Mouse (Mus musculus): Measurements from ENCODE around the gene Pdzd3. TPM values are rescaled to one million over a fixed set of nuclear protein-coding genes. Genes with fewer than 3 reads are reported as not detected.

Gene Pdzd3
- polyA plus RNA-seq, 1 experiment from 2014 or later = not detected

DNA sequence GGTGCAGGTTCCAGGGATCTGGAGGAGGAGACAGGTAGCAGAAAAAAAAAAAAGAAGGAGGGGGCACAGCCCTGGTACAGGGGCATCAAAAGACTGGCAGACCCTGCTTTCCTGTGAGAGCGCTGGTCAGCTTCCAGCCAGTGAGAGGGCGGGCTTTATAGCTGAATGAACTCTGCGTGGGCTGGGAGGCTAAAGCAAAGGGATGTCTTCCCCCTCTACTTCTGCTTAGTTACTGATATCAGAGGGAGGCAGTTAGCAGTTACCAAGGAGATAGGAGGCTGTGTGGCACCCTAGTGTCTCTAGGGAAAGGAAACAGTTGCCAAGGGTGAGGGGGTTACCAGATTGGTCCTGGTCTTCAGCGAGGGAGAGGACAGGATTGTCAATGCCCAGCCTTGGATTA lies 826 bp downstream of the Pdzd3 start:
- no peak overlapping the region for H3K27ac ChIP-seq (replicated peaks in 1 of 2; ENCODE audit: control insufficient read depth in 1 of 2, insufficient read depth in 1 of 2, low read depth in 2 of 2, low read length in 2 of 2)
- WGBS = 50% methylated on average over 4 of the region's 4 CpGs
- H3K4me1 ChIP-seq (ENCODE audit: control insufficient read depth in 2 of 2, insufficient read depth in 2 of 2, low read length in 2 of 2) = peaks cover 5 to 19% of the 10 kb centered on the region in 2 experiments; a peak in 3 of 4 replicates
- no peak overlapping the region for H3K4me2 ChIP-seq (ENCODE audit: low read length)
- 0 out of 2 replicates have a peak, but pooled peaks cover 2% of the 10 kb centered on the region for H3K36me3 ChIP-seq (ENCODE audit: control insufficient read depth, insufficient read depth, low read length)
- H3K27me3 ChIP-seq (ENCODE audit: control insufficient read depth, insufficient read depth, low read length) = peaks cover 8% of the 10 kb centered on the region; the same call in 1 of the 2 replicates
- no peak for ATAC-seq (ENCODE audit: insufficient number of reproducible peaks, insufficient read depth, low FRiP score, low read depth)
- H3K9ac ChIP-seq (ENCODE audit: low read length) = no peak overlapping the region
- no peak overlapping the region for H3K4me3 ChIP-seq (ENCODE audit: control insufficient read depth in 1 of 2, insufficient read depth in 1 of 2, low read depth in 1 of 2, low read length in 2 of 2)
- no peaks in the 10 kb centered on the region for H3K9me3 ChIP-seq (ENCODE audit: control insufficient read depth, low read length)

DNA sequence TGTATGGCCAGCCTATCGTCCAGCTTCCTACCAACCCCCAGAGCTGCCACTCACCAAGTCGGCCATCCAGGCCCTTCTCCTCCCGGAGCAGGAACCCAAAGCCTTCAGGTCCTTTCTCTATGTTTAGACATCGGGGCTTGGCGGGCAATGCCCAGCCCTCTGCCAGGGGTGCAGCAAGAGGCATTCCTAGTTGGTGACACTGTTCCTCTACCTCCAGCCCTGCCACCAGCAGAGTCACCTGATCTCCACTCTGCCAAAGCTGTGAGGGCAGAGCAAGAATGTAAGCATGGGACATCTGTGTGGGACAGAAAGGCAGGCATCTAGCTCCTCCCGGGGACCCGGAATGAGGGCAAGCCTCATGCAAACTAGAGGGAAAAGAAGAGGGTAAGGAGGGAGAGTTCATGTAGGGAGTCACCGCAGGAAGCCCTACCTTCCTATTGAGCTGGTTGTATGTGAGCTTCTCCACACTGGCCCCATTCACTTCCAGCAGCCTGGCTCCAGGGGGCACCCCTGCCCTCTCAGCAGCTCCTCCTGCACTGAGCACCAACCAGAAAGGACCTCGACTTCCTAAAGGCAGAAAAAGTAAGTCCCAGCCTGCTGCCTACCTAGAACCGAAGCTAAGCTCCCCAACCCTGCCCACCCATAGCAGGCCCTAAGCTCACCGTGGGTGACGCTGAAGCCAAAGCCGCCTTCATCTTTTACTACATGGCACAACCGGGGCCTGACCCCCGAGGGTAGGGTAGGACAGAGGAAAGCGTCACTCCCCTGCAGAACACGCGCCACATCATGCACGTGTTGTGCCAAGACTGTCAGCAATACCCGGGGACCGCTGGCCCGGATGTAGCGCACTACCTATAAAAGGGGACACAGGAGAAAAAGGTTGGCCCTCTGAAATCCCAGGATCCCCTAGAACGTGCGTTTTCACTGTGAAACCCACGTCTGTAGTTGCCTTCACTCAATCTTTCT lies 1.8 kb downstream of the Pdzd3 start:
- peak overlapping the region; percentile 38; the same call in 1 of the 2 replicates for H3K9ac ChIP-seq (ENCODE audit: low read length)
- peaks cover 8% of the 10 kb centered on the region; the same call in 1 of the 2 replicates for H3K27me3 ChIP-seq (ENCODE audit: control insufficient read depth, insufficient read depth, low read length)
- no peak overlapping the region for H3K27ac ChIP-seq (replicated peaks in 1 of 2; ENCODE audit: control insufficient read depth in 1 of 2, insufficient read depth in 1 of 2, low read depth in 2 of 2, low read length in 2 of 2)
- 38% methylated on average over 26 of the region's 26 CpGs for WGBS
- peak overlapping the region; percentile 52 for H3K4me2 ChIP-seq (ENCODE audit: low read length)
- H3K4me1 ChIP-seq (ENCODE audit: control insufficient read depth in 2 of 2, insufficient read depth in 2 of 2, low read length in 2 of 2) = peaks cover 0 to 11% of the 10 kb centered on the region in 2 experiments; a peak in 2 of 4 replicates
- 0 out of 2 replicates have a peak, but pooled peaks cover 2% of the 10 kb centered on the region for H3K36me3 ChIP-seq (ENCODE audit: control insufficient read depth, insufficient read depth, low read length)
- H3K9me3 ChIP-seq (ENCODE audit: control insufficient read depth, low read length) = no peaks in the 10 kb centered on the region
- H3K4me3 ChIP-seq (ENCODE audit: control insufficient read depth in 1 of 2, insufficient read depth in 1 of 2, low read depth in 1 of 2, low read length in 2 of 2) = no peak overlapping the region
- no peak for ATAC-seq (ENCODE audit: insufficient number of reproducible peaks, insufficient read depth, low FRiP score, low read depth)

GRCm38 (mm10) chr9:44247907-44248306 lies 3.4 kb downstream of the Pdzd3 start:
- H3K9me3 ChIP-seq (ENCODE audit: control insufficient read depth, low read length) = no peaks in the 10 kb centered on the region
- no peak for ATAC-seq (ENCODE audit: insufficient number of reproducible peaks, insufficient read depth, low FRiP score, low read depth)
- no peak overlapping the region for H3K4me2 ChIP-seq (ENCODE audit: low read length)
- H3K4me1 ChIP-seq (ENCODE audit: control insufficient read depth in 2 of 2, insufficient read depth in 2 of 2, low read length in 2 of 2) = peaks cover 0 to 9% of the 10 kb centered on the region in 2 experiments; a peak in 2 of 4 replicates
- 66% methylated on average over 6 of the region's 6 CpGs for WGBS
- no peak overlapping the region for H3K27ac ChIP-seq (replicated peaks in 1 of 2; ENCODE audit: control insufficient read depth in 1 of 2, insufficient read depth in 1 of 2, low read depth in 2 of 2, low read length in 2 of 2)
- no peak overlapping the region for H3K9ac ChIP-seq (ENCODE audit: low read length)
- H3K4me3 ChIP-seq (ENCODE audit: control insufficient read depth in 1 of 2, insufficient read depth in 1 of 2, low read depth in 1 of 2, low read length in 2 of 2) = no peak overlapping the region
- 0 out of 2 replicates have a peak, but pooled peaks cover 2% of the 10 kb centered on the region for H3K36me3 ChIP-seq (ENCODE audit: control insufficient read depth, insufficient read depth, low read length)
- H3K27me3 ChIP-seq (ENCODE audit: control insufficient read depth, insufficient read depth, low read length) = peaks cover 8% of the 10 kb centered on the region; the same call in 1 of the 2 replicates

- H3K27me3 ChIP-seq (ENCODE audit: control insufficient read depth, insufficient read depth, low read length) = 0 out of 2 replicates have a peak, but pooled peaks cover 5% of the 10 kb centered on the region
- 43% methylated on average over 2 of the region's 2 CpGs for WGBS
- H3K9ac ChIP-seq (ENCODE audit: low read length) = no peak overlapping the region
- H3K4me2 ChIP-seq (ENCODE audit: low read length) = no peak overlapping the region
- H3K36me3 ChIP-seq (ENCODE audit: control insufficient read depth, insufficient read depth, low read length) = no peaks in the 10 kb centered on the region
- no peak overlapping the region for H3K4me3 ChIP-seq (ENCODE audit: control insufficient read depth in 1 of 2, insufficient read depth in 1 of 2, low read depth in 1 of 2, low read length in 2 of 2)
- no peak for ATAC-seq (ENCODE audit: insufficient number of reproducible peaks, insufficient read depth, low FRiP score, low read depth)
- H3K9me3 ChIP-seq (ENCODE audit: control insufficient read depth, low read length) = no peaks in the 10 kb centered on the region
- no peaks in the 10 kb centered on the region for H3K4me1 ChIP-seq (ENCODE audit: control insufficient read depth in 2 of 2, insufficient read depth in 2 of 2, low read length in 2 of 2)
- H3K27ac ChIP-seq (replicated peaks in 1 of 2; ENCODE audit: control insufficient read depth in 1 of 2, insufficient read depth in 1 of 2, low read depth in 2 of 2, low read length in 2 of 2) = no peak overlapping the region
These were observed 7.7 kb downstream of the Pdzd3 start for GRCm38 (mm10) chr9:44243621-44244020.

GRCm38 (mm10) chr9:44241418-44241817 lies 9.9 kb downstream of the Pdzd3 start:
- no peak for ATAC-seq (ENCODE audit: insufficient number of reproducible peaks, insufficient read depth, low FRiP score, low read depth)
- WGBS = 55% methylated on average over 9 of the region's 9 CpGs
- no peak overlapping the region for H3K27ac ChIP-seq (replicated peaks in 1 of 2; ENCODE audit: control insufficient read depth in 1 of 2, insufficient read depth in 1 of 2, low read depth in 2 of 2, low read length in 2 of 2)
- no peak overlapping the region for H3K9ac ChIP-seq (ENCODE audit: low read length)
- H3K4me1 ChIP-seq (ENCODE audit: control insufficient read depth in 2 of 2, insufficient read depth in 2 of 2, low read length in 2 of 2) = no peaks in the 10 kb centered on the region
- no peaks in the 10 kb centered on the region for H3K27me3 ChIP-seq (ENCODE audit: control insufficient read depth, insufficient read depth, low read length)
- H3K36me3 ChIP-seq (ENCODE audit: control insufficient read depth, insufficient read depth, low read length) = no peaks in the 10 kb centered on the region
- H3K4me3 ChIP-seq (ENCODE audit: control insufficient read depth in 1 of 2, insufficient read depth in 1 of 2, low read depth in 1 of 2, low read length in 2 of 2) = no peak overlapping the region
- no peak overlapping the region for H3K4me2 ChIP-seq (ENCODE audit: low read length)
- H3K9me3 ChIP-seq (ENCODE audit: control insufficient read depth, low read length) = no peaks in the 10 kb centered on the region

DNA sequence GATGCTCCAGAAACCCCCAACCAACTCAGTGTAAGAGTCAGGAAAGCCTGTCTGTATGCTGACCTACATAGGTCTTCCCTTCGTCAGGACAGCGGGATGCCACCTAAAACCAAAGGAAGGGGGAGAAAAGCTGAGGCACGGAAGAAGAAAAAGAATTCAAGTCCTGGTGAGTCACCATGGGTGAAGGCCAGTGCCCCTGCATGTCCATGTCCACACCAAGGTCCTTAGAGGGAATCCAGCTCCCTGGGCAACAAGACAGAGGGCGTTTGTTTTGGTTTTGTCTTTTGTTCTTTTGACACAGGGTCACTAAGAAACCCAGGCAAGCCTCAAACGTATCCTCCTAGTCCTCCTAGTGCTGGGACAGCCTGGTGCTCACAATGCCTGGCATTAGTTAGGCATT lies 10.4 kb downstream of the Pdzd3 start:
- Histone ChIP-seq H3K4me2 (ENCODE audit: low read length) (no peak overlapping the region), H3K27me3 (ENCODE audit: control insufficient read depth, insufficient read depth, low read length) (no peaks in the 10 kb centered on the region), H3K9ac (ENCODE audit: low read length) (no peak overlapping the region), H3K36me3 (ENCODE audit: control insufficient read depth, insufficient read depth, low read length) (no peaks in the 10 kb centered on the region), H3K4me3 (ENCODE audit: control insufficient read depth in 1 of 2, insufficient read depth in 1 of 2, low read depth in 1 of 2, low read length in 2 of 2) (no peak overlapping the region), H3K4me1 (ENCODE audit: control insufficient read depth in 2 of 2, insufficient read depth in 2 of 2, low read length in 2 of 2) (no peaks in the 10 kb centered on the region), H3K9me3 (ENCODE audit: control insufficient read depth, low read length) (no peaks in the 10 kb centered on the region), H3K27ac (replicated peaks in 1 of 2; ENCODE audit: control insufficient read depth in 1 of 2, insufficient read depth in 1 of 2, low read depth in 2 of 2, low read length in 2 of 2) (no peak overlapping the region)
- WGBS = 56% methylated on average over 5 of the region's 5 CpGs
- no peak for ATAC-seq (ENCODE audit: insufficient number of reproducible peaks, insufficient read depth, low FRiP score, low read depth)

DNA sequence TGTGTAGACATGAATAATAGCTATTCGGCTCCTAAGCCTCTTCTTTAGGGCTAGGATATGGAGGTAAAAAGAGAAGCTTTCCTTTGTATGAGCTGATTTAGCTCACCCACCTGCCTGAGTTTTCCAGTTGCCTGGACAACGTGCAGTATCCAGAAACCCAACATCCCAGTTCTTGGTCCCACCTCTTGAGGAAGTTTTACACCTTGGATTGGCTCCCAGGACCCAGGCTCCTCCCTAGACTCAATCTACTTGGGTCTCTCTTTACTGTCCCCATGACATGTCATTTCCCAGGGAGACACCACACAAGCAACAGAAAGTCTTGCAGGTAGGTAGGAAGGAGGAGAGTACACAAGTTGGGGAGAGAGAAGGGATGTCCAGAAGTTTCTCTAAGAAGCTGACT lies 10.9 kb downstream of the Pdzd3 start, which contains the start of gene Ccdc153:
Gene Ccdc153, plus strand, starts transcription at position 278 of the 400 bp plus-strand sequence.
- Histone ChIP-seq H3K9me3 (ENCODE audit: control insufficient read depth, low read length) (no peaks in the 10 kb centered on the region), H3K27me3 (ENCODE audit: control insufficient read depth, insufficient read depth, low read length) (no peaks in the 10 kb centered on the region), H3K27ac (replicated peaks in 1 of 2; ENCODE audit: control insufficient read depth in 1 of 2, insufficient read depth in 1 of 2, low read depth in 2 of 2, low read length in 2 of 2) (no peak within 1 kb of the TSS), H3K4me2 (ENCODE audit: low read length) (no peak within 1 kb of the TSS), H3K4me3 (ENCODE audit: control insufficient read depth in 1 of 2, insufficient read depth in 1 of 2, low read depth in 1 of 2, low read length in 2 of 2) (no peak within 1 kb of the TSS), H3K9ac (ENCODE audit: low read length) (no peak within 1 kb of the TSS), H3K36me3 (ENCODE audit: control insufficient read depth, insufficient read depth, low read length) (no peaks in the 10 kb centered on the region), H3K4me1 (ENCODE audit: control insufficient read depth in 2 of 2, insufficient read depth in 2 of 2, low read length in 2 of 2) (no peaks in the 10 kb centered on the region)
- 47% methylated on average over 2 of the region's 2 CpGs for WGBS
- ATAC-seq (ENCODE audit: insufficient number of reproducible peaks, insufficient read depth, low FRiP score, low read depth) = no peak
